Mouse (Mus musculus) naive thymus-derived CD4-positive, alpha-beta T cell, adult 2 months (primary cell): ENCODE results near the gene Car2.
A peak's percentile ranks its signal among the peaks of the same experiment; 100 is the strongest.

ENCODE experiments used
- DNase-seq: peaks from one replicate; pipeline ENCODE4 v3.0.0-alpha.2; 2011; ENCODE audit warnings: low read depth

Gene Car2

DNA sequence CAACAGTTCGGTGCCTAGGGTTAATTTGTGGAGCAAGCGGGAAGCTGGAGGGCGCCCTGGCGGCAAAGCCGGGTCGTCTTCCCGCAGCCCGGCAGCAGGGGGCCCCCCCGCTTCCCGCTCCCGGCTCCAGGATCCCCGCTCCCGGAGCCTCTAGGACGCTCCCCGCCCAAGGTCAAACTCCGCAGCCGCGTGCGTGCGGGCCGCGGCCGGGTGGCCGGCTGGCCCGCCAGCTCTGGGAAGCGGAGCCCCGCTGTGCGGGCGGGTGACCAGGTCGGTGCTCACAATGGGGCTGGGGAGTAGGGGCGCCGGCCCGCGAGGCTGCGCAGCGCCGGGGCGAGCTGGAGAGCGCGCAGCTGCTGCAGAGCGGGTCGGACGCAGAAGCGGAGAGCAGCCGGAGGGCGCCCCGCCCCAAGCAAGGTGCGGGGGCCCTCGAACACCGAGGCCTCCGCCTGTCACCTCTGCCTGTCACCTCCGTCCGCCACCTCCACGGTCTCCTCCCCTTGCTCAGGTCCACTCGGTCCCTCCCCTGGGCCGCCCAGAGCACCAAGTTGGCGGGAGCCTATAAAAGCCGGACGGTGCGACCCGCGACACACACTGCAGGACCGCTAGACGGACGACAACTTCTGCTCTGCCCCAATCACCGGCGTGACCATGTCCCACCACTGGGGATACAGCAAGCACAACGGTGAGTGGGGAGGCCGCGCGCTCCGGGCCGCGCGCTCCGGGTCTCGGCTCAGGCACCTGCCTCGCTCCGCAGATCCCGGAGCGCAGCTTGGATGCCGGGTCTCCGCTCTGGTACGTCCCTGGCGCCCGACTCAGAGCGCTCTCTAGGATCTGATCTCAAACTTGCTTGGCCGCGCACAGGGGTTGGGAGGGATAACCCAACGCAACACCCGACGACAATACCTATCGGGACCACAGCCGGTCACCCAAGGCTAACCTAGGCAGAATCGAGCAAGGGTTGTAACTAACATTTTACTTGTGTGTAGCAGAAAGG is at the start of gene Car2:
TSS of gene Car2 (plus strand) at position 172 of the 997 bp plus-strand sequence.
- DNase-seq, result peak; percentile 58

DNA sequence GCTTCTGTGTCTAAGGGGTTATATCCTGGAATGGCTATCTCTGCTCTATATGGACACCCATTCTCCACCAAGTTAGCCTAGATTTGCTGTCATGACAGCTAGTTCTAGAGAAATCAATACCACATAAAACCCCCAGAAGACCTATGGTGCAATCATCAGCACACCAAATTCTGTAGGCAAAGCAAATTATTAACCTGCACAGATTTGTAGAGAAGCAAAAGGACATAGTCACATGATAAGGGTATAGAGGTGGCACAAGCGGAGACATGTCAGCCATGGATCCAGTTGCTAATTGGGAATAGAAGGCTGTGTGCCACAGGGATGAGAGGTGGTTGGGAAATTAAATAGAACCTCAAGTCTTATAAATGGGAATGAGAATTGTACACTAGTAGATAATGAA is 47.1 kb upstream of the Car2 start:
- DNase-seq, result no peak

DNA sequence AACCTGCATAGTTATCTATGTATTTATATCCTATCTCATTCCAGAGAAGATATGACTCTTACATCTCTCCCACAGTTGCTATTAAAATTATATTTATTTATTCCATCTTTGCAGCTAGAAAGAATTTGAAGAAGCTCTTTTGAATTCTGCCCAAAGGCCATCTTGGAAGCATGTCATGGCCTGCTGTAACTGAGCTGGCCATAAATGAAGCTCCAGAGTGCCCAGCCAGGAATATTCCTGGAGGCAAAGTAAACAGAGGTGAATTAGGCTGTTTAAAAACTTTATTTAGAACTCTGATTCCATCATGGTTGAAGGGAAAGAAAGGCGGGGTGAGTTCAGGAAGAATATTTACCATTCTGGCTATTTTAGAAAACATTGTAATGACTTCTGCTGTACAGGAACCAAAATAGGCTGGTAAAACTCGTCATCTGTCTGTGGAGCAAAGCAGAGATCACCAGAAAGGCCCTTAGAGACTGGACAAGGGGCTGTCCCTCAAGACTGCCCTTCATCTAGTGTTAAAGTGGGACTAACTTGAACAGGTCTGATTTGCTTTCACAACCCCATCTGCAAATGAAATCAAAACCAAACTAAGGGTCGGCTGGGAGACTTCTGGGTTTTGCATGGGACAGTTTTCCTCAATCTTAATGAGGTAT is 46.5 kb upstream of the Car2 start:
- DNase-seq, result no peak

DNA sequence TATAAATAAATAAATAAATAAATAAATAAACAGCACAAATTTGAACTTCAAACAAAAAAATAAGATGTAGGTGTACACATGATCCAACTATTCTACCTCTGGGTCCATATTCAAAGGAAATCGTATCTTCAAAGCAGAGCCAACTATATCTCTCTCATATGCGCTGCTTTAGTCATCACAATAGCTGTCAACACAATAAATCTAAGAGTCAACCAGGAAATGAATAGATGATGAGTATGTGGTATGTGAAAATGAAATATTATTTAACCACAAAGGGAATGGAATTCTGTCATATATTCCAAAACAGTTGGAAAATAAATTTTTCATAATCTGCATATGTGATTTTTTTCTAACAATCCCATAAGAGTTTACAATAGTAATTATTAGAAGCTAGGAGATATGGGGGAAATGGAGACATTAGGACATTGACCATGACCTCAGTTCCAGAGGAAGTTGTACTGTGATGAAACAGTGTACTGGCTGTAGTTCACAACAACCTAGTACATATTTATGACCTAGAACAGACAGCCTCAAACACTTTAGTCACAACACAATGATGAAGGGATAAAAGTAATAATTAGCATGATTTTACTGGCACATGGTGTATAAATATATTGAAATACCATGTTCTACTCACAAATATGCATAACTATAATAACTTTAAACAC is 37.4 kb upstream of the Car2 start:
- no peak for DNase-seq

GRCm38 (mm10) chr3:14853966-14854365 is 32.1 kb upstream of the Car2 start:
- DNase-seq, result no peak

GRCm38 (mm10) chr3:14854446-14854845 is 31.6 kb upstream of the Car2 start:
- DNase-seq, result no peak

GRCm38 (mm10) chr3:14857874-14858273 is 28.2 kb upstream of the Car2 start:
- DNase-seq, result no peak

GRCm38 (mm10) chr3:14860291-14860690 is 25.8 kb upstream of the Car2 start:
- no peak for DNase-seq

DNA sequence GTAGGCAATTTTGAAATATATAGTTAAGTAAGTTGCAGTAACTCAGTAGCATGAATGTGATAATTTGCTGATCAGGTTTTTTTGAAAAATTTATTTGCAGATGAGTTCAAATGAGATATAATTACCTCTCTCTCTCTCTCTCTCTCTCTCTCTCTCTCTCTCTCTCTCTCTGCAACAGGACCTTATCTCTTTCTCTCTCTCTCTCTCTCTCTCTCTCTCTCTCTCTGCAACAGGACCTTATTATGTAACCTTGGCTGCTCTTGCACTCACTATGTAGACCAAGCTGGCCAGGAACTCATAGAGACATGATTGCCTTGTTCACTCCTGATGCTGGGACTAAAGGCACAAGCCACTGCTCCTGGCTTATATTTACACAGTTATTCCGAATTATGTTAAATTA is 24.9 kb upstream of the Car2 start:
- DNase-seq, result no peak

DNA sequence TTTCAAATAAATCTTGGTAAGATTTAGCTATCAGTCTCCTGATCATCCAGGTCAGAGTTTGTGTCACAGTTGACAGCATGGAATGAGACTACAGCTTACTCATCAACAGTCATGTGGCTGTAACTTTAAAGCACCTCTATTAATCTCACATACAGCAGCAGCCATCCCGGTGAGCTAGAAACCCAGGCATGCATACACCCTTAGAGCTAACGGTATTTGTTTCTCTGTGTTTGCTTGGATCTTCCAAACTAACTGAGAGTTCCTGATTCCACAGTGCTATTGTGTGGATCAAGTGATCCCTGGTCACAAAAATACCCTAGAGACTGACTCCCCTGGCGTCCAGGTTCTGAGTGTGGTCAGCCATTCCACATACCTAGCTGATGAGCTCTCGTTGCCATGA is 24.3 kb upstream of the Car2 start:
- no peak for DNase-seq

DNA sequence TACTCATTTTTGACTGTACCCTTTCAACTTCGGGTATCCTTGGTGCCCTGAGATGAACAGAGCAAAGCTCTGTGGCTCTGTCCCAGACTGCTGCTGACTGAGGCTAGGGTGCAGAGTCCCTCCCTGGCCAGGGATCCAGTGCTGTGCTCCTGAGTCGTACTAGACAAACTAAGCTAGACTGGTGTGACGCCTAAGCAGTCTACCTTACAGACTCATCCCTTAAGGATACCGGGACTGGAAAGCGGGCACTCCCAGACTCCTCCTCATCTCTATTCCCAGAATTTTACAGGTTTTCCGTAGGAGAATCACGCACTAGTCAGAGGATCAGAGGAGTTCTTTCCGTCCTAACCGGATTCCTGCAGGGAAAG is 23.4 kb upstream of the Car2 start:
- DNase-seq, result no peak

DNA sequence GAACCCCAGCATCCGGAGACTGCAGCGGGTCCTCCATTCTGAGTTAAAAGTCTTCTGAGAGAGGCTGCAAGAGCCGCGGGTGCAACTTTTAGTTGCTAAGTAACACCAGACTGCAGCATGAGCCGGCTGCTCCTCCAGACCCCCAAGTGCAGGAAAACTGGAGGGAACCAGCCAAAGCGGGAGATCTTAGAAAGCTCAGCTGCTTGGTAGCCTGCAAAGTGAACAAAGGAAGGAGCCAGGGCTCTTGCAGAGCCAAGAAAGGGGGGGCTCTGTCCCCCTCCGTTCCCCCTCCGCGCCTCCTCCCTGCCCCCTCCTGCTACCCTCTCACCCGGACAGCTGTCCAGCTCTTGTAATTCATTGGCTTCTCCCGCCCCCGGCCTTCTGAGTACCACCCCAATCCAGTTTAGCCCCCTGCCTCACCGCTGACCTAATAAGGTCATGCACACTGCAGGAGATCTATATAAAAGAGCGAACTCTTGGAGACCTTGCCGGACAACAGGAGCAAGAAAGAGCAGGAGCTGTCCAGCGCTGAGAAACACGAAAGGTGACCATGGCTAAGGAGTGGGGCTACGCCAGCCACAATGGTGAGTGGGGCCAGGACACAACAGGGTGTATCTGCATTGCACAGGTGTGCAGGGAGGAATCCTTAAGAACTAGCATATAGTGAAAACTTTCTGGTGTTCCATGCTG is 22.9 kb upstream of the Car2 start, which contains the start of gene Car3:
TSS of gene Car3 (plus strand) at position 491 of the 690 bp plus-strand sequence.
- no peak for DNase-seq

DNA sequence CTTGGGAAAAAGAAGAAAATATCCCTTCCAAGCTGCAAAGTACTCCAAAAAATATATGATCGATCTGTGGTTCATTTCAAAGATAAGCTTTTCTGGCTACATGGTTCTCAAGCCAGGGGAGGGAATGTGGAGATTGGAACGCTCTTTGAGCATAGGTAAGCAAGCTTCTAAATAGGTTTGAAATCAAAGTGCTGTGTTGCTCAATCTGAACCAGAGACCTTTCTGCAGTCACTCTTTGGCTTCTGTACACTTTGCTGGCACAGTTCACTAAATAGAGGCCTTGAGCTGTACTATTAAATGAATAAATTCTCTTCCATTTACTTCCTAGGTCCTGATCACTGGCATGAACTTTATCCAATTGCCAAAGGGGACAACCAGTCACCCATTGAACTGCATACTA is 22.2 kb upstream of the Car2 start:
- DNase-seq, result no peak

- DNase-seq, result no peak
Measured at GRCm38 (mm10) chr3:14865941-14866340, 20.1 kb upstream of the Car2 start.

DNA sequence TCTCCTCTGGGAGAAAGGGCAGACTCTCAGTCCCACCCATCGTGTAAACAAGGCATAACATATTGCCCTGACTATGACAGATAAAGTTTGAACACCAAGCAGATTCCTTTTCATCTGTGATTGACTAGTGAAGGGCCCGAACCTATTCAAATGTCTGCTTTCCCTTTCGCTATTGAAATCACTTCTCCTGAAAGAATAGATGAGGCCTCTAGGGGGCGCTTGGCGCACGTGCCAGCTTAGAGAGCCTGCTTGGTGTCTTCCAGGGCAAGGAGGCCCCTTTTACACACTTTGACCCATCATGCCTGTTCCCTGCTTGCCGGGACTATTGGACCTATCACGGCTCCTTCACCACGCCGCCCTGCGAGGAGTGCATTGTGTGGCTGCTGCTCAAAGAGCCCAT is 16.3 kb upstream of the Car2 start:
- DNase-seq, result peak; percentile 89

DNA sequence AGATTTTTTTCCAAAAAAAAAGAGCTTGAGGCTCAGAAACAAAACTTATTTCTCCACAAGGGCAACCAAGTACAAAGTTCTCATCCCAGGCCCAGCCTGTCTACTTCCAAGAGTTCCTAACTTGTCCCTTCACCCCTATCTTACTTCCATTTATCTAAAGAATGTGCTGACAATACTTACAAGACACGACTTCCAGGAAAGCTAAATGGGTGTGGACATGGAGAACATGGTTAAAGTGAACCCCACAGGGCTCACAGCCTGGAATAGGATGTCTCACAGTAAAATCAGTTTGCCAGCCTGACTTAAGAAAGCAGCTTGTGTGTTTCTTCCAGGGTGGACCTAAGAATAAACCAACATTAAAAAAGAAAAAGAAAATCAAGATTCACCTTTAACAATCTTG is 15.5 kb upstream of the Car2 start:
- no peak for DNase-seq

GRCm38 (mm10) chr3:14871386-14871785 is 14.7 kb upstream of the Car2 start:
- no peak for DNase-seq

DNA sequence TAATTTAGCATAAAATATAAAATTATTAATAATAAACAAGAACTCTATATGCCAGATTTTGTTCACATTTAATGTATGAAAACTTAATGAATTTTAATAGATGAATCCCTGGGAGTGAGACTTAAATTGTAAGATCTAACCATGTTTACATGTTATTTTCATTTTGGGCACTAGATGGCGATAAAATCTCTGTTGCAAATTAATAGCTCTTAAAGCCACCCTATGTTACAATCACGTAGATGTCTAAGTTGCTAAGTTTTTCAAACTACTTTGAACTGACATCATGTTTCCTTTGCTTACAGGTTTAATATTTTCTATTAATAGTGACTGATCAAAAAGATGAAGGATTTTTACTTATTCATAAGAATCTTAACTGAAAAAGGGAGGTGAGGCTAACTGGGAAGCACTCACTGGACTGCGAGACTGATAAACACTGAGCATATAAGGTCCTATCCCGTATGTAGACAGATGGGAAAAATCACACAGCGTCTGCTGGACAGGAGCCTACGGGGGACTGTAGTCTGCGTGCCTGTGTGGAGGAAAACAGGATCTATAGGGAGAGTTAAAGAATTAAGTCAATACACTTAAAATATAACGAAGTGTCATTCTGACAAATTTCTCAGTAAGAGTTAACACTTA is 11.6 kb upstream of the Car2 start:
- DNase-seq, result peak; percentile 85

DNA sequence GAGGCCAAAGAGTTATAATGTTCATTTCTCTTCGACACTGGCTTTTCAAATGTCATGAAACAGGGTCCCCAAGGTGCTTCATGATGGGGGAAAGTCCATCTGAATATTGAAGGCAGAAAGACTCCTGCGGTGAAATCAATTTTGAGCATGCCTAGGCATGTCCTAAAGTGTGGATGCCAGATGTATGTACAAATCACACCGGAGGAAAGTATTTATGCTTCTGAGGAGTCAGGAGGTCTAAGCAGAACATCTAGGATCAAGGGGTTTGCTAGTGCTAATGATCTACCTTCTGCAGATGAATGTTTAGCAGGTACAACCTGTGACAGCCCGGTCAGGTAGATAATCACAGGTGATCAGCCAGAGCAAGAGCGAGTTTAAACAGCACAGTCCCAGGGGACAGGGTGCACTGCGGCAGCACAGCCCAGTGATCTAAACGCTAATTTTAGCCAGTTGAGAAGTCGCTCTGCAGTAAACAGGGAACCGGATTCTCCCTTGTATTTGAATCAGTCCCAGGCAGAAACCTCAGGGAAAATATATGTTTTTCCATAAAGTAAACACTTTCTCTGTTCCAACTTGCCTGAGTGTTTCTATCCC is 9.7 kb upstream of the Car2 start:
- DNase-seq, result no peak

DNA sequence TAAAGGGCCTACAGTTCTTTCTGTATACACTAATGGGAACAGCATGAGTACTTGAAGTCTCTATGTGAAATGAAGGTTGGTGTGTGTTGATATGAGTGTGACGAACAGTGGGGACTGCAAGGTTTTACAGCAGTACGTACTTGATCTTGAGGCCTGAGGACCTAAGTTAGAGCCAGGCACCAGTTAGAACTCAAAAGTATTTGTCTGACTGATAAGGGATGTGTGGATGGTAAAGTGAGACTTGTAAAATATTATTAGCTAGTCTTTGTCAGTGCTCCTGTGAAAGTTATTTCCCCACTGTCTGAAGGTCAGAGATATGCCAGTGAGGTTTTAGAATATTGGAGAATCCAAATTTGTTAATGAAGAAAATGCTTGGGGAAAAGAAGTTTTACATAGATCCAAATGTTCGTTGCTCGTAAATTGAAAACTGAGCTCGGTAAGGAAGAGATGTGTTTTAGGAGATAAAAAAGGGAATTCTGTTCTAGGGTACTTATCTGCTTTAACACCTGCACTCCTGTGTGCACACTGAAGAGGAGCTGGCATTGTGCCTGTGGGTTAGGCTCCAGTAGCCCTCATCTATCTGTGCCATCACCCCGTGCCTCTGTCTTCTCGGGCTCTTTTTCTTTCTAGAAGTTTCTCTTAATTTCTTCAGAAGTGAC is 8.7 kb upstream of the Car2 start:
- DNase-seq, result no peak

DNA sequence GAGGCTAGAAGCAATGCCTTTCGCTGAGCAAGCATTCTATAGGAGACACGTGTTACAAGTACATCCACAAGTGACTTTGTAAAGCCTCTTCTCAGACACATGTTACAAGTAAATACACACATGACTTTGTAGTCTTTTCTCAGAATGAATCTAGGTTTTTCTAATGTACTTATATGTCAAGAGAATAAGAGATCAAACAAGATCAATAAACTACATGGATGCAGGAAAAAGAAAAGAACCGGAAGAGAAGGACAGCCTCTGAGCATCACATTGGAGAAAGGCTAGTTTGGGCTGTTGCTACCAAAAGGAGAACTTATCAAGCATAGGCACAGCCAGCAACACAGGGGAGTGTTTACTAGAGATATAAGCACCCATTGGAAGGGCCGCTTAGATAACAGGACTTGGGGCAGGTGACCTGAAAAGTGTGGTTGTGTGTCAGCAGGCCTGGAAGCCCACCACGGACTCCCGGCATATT is 7.3 kb upstream of the Car2 start:
- DNase-seq, result no peak
